ENCODE assay signal across 8 mouse cellular contexts in genomic region chr11:57644245-57645017, GRCm38 (mm10). TPM values are rescaled to one million over a fixed set of nuclear protein-coding genes. Genes with fewer than 3 reads are reported as not detected.
DNase-seq lines count a peak whose midpoint lies in the region; ATAC-seq lines count a peak whose summit lies in the region.

No protein-coding gene starts in this region.

- peaks cover 31% of the 10 kb centered on the region for H3K4me1 ChIP-seq in kidney, embryonic 15.5 days
- peaks cover 3% of the 10 kb centered on the region; the same call in 1 of the 2 replicates for H3K4me1 ChIP-seq in lung, embryonic 16.5 days (replicated peaks; ENCODE audit: control insufficient read depth, insufficient read depth, low read length)
- H3K4me1 ChIP-seq in neural tube, embryonic 15.5 days: peaks cover 40% of the 10 kb centered on the region

- peak overlapping the region; percentile 68 for H3K9ac ChIP-seq in kidney, embryonic 15.5 days
- H3K9ac ChIP-seq in lung, embryonic 16.5 days (ENCODE audit: low read length): peak overlapping the region; percentile 87
- H3K9ac ChIP-seq in neural tube, embryonic 15.5 days (replicated peaks): peak overlapping the region; percentile 77

- H3K27ac ChIP-seq in kidney, embryonic 15.5 days: peak overlapping the region; percentile 79
- H3K27ac ChIP-seq in lung, embryonic 16.5 days (ENCODE audit: low read length): peak overlapping the region; percentile 71
- H3K27ac ChIP-seq in neural tube, embryonic 15.5 days (replicated peaks): peak overlapping the region; percentile 89

- H3K9me3 ChIP-seq in kidney, embryonic 15.5 days (replicated peaks): no peaks in the 10 kb centered on the region
- no peaks in the 10 kb centered on the region for H3K9me3 ChIP-seq in lung, embryonic 16.5 days (ENCODE audit: control insufficient read depth, low read length)
- no peaks in the 10 kb centered on the region for H3K9me3 ChIP-seq in neural tube, embryonic 15.5 days (replicated peaks)

- H3K4me3 ChIP-seq in kidney, embryonic 15.5 days (replicated peaks): peak overlapping the region; percentile 80
- peak overlapping the region; percentile 78 for H3K4me3 ChIP-seq in lung, embryonic 16.5 days (ENCODE audit: low read length)
- peak overlapping the region; percentile 76 for H3K4me3 ChIP-seq in neural tube, embryonic 15.5 days (replicated peaks)

- no peaks in the 10 kb centered on the region for H3K27me3 ChIP-seq in kidney, embryonic 15.5 days
- H3K27me3 ChIP-seq in lung, embryonic 16.5 days (ENCODE audit: control insufficient read depth, insufficient read depth, low read depth, low read length): no peaks in the 10 kb centered on the region; the same call in none of the 2 replicates
- no peaks in the 10 kb centered on the region for H3K27me3 ChIP-seq in neural tube, embryonic 15.5 days (replicated peaks)

- no peaks in the 10 kb centered on the region for H3K36me3 ChIP-seq in kidney, embryonic 15.5 days
- H3K36me3 ChIP-seq in lung, embryonic 16.5 days (ENCODE audit: control insufficient read depth, insufficient read depth, low read length): no peaks in the 10 kb centered on the region
- no peaks in the 10 kb centered on the region for H3K36me3 ChIP-seq in neural tube, embryonic 15.5 days

- peak; percentile 68 for ATAC-seq in common myeloid progenitor, adult 5-6 weeks (replicated peaks; ENCODE audit: low read depth, poor library complexity, severe bottlenecking)
- ATAC-seq in granulocyte monocyte progenitor cell, adult 5-6 weeks (replicated peaks; ENCODE audit: poor library complexity, severe bottlenecking): peak; percentile 73
- peak; percentile 65 for ATAC-seq in kidney, embryonic 15.5 days (replicated peaks; ENCODE audit: low FRiP score)
- ATAC-seq in lung, embryonic 16.5 days (ENCODE audit: low read depth): peak; percentile 60
- ATAC-seq in neural tube, embryonic 15.5 days (ENCODE audit: low FRiP score): peak; percentile 54

- under 1% methylated on average over 30 of the region's 30 CpGs for WGBS in kidney, embryonic 15.5 days
- WGBS in lung, embryonic 16.5 days: under 1% methylated on average over 30 of the region's 30 CpGs
- under 1% methylated on average over 30 of the region's 30 CpGs for WGBS in neural tube, embryonic 15.5 days

- peak; percentile 19 for DNase-seq in right cerebral cortex, adult 18-20 months
- no peak for DNase-seq in right cerebral cortex, postnatal 36 days (ENCODE audit: low spot score in 2 of 2)
- no peak for DNase-seq in MN1 (ENCODE audit: low spot score)

- peak overlapping the region; percentile 98 for H3K4me2 ChIP-seq in kidney, embryonic 15.5 days
- peak overlapping the region; percentile 98 for H3K4me2 ChIP-seq in lung, embryonic 16.5 days (ENCODE audit: low read depth, low read length)
- H3K4me2 ChIP-seq in neural tube, embryonic 15.5 days: peak overlapping the region; percentile 97

RNA-seq across cellular contexts. Expression of gene Galnt10, which starts 0.8 kb away (rescaled TPM):
- 9.2 and 15.1 TPM in 2 replicates for total RNA-seq in common myeloid progenitor, adult 5-6 weeks (2017)
- total RNA-seq in granulocyte monocyte progenitor cell, adult 5-6 weeks (2014; fragmentation: Nextera tagmentation): 5.1 and 6.8 TPM in 2 replicates
- 7.8 and 8.9 TPM in 2 replicates for total RNA-seq in granulocyte monocyte progenitor cell, adult 5-6 weeks (2017)
- 22.3 and 23.6 TPM in 2 replicates for polyA plus RNA-seq in kidney, embryonic 15.5 days (2015; fragmentation: Nextera tagmentation; extraction: Ambion mirVana)
- 12.4 and 12.8 TPM in 2 replicates for polyA plus RNA-seq in lung, embryonic 16.5 days (2015; fragmentation: Nextera tagmentation; extraction: Ambion mirVana)
- 11.7 and 12.7 TPM in 2 replicates for polyA plus RNA-seq in neural tube, embryonic 15.5 days (2015; fragmentation: Nextera tagmentation; extraction: Ambion mirVana)
